8 mouse cellular contexts compared by ENCODE assay signal in the genomic region with DNA sequence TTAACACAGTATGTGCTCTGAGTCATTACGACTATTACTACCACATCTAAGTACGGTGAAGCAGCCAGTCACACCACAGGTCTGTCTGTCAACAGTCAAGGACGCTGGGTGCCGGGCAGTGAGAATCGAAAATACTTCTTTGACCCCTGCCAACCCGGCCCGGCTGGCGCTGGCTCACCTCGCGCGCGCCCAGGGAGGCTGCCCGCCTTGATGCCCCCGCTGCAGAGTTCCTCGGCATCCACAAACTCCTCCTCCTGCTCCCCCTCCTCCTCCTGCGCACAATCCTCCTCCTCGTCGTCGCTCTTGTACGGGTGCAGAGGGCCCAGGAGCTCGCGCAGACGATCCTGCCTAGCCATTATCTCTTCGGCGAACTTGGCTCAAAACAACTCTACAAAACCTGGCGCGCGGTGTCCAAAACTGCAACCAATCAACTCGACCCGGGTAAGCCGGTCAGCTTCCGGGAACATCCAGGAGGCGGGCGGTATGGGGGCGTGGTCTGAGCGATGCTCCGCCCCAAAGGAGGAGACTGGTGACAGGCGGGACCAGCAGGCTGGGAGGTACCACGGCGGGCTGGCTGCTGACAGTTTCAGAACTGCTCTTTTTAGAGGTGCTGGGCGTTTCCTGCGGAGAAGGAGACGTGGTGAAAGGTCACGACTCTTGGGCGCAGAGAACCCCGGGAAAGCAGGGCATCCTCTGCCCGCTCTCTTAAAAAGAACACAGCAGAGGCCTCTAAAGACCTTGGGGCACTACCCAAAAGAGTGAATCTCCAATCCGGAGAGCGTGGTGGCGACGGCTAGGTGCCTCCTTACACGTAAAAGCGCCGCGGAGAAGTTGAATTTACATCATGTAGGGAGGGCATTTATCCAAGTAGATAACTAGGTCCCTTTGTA. TPM values are rescaled to one million over a fixed set of nuclear protein-coding genes. Genes with fewer than 3 reads are reported as not detected.
A peak's percentile ranks its signal among the peaks of the same experiment; 100 is the strongest.
DNase-seq lines count a peak whose midpoint lies in the region; ATAC-seq and TF ChIP-seq lines count a peak whose summit lies in the region.

A gene (minus strand): TSS at position 481 of the 890 bp plus-strand sequence.

- peak within 1 kb of the TSS; percentile 71 to 83 (median 77) for H3K4me3 ChIP-seq in CH12.LX (replicated peaks in 1 of 3; ENCODE audit: low read depth in 2 of 3, low read length in 2 of 3, poor library complexity in 1 of 3)
- H3K4me3 ChIP-seq in forebrain, embryonic 11.5 days (ENCODE audit: low read depth, low read length): peak within 1 kb of the TSS; percentile 67
- H3K4me3 ChIP-seq in heart, embryonic 16.5 days (ENCODE audit: low read length): peak within 1 kb of the TSS; percentile 67
- peak within 1 kb of the TSS; percentile 85 for H3K4me3 ChIP-seq in liver, embryonic 15.5 days (replicated peaks)
- peak within 1 kb of the TSS; percentile 71 for H3K4me3 ChIP-seq in neural tube, embryonic 12.5 days

- H3K9me3 ChIP-seq in CH12.LX (replicated peaks; ENCODE audit: low read length): no peaks in the 10 kb centered on the region
- H3K9me3 ChIP-seq in forebrain, embryonic 11.5 days (ENCODE audit: control insufficient read depth, low read length): no peaks in the 10 kb centered on the region
- no peaks in the 10 kb centered on the region for H3K9me3 ChIP-seq in heart, embryonic 16.5 days (replicated peaks; ENCODE audit: control insufficient read depth, low read length)
- no peaks in the 10 kb centered on the region for H3K9me3 ChIP-seq in liver, embryonic 15.5 days (replicated peaks)
- H3K9me3 ChIP-seq in neural tube, embryonic 12.5 days: no peaks in the 10 kb centered on the region

- peak within 1 kb of the TSS; percentile 54 for H3K9ac ChIP-seq in CH12.LX (ENCODE audit: insufficient read depth, low read depth)
- peak within 1 kb of the TSS; percentile 66 for H3K9ac ChIP-seq in forebrain, embryonic 11.5 days (ENCODE audit: low read length)
- H3K9ac ChIP-seq in heart, embryonic 16.5 days (ENCODE audit: low read length): peak within 1 kb of the TSS; percentile 79
- H3K9ac ChIP-seq in liver, embryonic 15.5 days: peak within 1 kb of the TSS; percentile 84
- H3K9ac ChIP-seq in neural tube, embryonic 12.5 days: peak within 1 kb of the TSS; percentile 64

- no peak for TF ChIP-seq RAD21 in CH12.LX (IDR thresholded peaks at IDR 0.05; ENCODE audit: low read depth, low read length)

- TF ChIP-seq EP300 in CH12.LX (IDR thresholded peaks at IDR 0.05; ENCODE audit: low read length): no peak

- peak within 1 kb of the TSS; percentile 60 for H3K4me2 ChIP-seq in CH12.LX (ENCODE audit: insufficient read depth, low read depth, poor library complexity, severe bottlenecking)
- H3K4me2 ChIP-seq in forebrain, embryonic 11.5 days (ENCODE audit: low read depth, low read length, severe bottlenecking): peak within 1 kb of the TSS; percentile 72
- H3K4me2 ChIP-seq in heart, embryonic 16.5 days (ENCODE audit: low read depth, low read length): peak within 1 kb of the TSS; percentile 69
- H3K4me2 ChIP-seq in liver, embryonic 15.5 days: peak within 1 kb of the TSS; percentile 79
- peak within 1 kb of the TSS; percentile 83 for H3K4me2 ChIP-seq in neural tube, embryonic 12.5 days (replicated peaks)

- peak; percentile 97 for DNase-seq in CH12.LX (ENCODE audit: extremely low read depth)
- peak; percentile 95 for DNase-seq in c-Kit-positive CD71-positive TER-119-negative erythroid progenitor cells, embryonic 14.5 days (ENCODE audit: low read depth)
- peak; percentile 98 for DNase-seq in forebrain, embryonic 11.5 days (ENCODE audit: low spot score)
- DNase-seq in kidney, postnatal 36 days: peak; percentile 98 to 99
- DNase-seq in telencephalon, adult 2 months (ENCODE audit: low read depth, low spot score): peak; percentile 88

- H3K27ac ChIP-seq in CH12.LX (ENCODE audit: insufficient read depth, low read depth): peak within 1 kb of the TSS; percentile 61; the same call in 1 of the 2 replicates
- peak within 1 kb of the TSS; percentile 66 for H3K27ac ChIP-seq in forebrain, embryonic 11.5 days (ENCODE audit: low read depth, low read length)
- peak within 1 kb of the TSS; percentile 89 for H3K27ac ChIP-seq in heart, embryonic 16.5 days (ENCODE audit: low read length)
- peak within 1 kb of the TSS; percentile 98 for H3K27ac ChIP-seq in liver, embryonic 15.5 days (replicated peaks)
- H3K27ac ChIP-seq in neural tube, embryonic 12.5 days: no peak within 1 kb of the TSS; the same call in 1 of the 2 replicates

- H3K27me3 ChIP-seq in CH12.LX (replicated peaks): no peaks in the 10 kb centered on the region
- no peaks in the 10 kb centered on the region for H3K27me3 ChIP-seq in forebrain, embryonic 11.5 days (ENCODE audit: control insufficient read depth, insufficient read depth, low read length)
- no peaks in the 10 kb centered on the region for H3K27me3 ChIP-seq in heart, embryonic 16.5 days (ENCODE audit: control insufficient read depth, insufficient read depth, low read length)
- no peaks in the 10 kb centered on the region for H3K27me3 ChIP-seq in liver, embryonic 15.5 days
- no peaks in the 10 kb centered on the region for H3K27me3 ChIP-seq in neural tube, embryonic 12.5 days (replicated peaks)

- WGBS in forebrain, embryonic 11.5 days: under 1% methylated on average over 55 of the region's 55 CpGs
- whole genome bisulfite sequencing in heart, embryonic 16.5 days: under 1% methylated on average over 55 of the region's 55 CpGs
- under 1% methylated on average over 55 of the region's 55 CpGs for WGBS in liver, embryonic 15.5 days (ENCODE audit: insufficient replicate concordance)
- WGBS in neural tube, embryonic 12.5 days: 1% methylated on average over 55 of the region's 55 CpGs

- H3K4me1 ChIP-seq in CH12.LX (ENCODE audit: control insufficient read depth in 1 of 2, insufficient read depth in 2 of 2): peaks cover 0 to 7% of the 10 kb centered on the region in 2 experiments; a peak in 1 of 4 replicates
- no peaks in the 10 kb centered on the region for H3K4me1 ChIP-seq in forebrain, embryonic 11.5 days (replicated peaks; ENCODE audit: control insufficient read depth, insufficient read depth, low read length)
- peaks cover 4% of the 10 kb centered on the region; the same call in 1 of the 2 replicates for H3K4me1 ChIP-seq in heart, embryonic 16.5 days (ENCODE audit: control insufficient read depth, insufficient read depth, low read length)
- H3K4me1 ChIP-seq in liver, embryonic 15.5 days (replicated peaks): peaks cover 22% of the 10 kb centered on the region
- H3K4me1 ChIP-seq in neural tube, embryonic 12.5 days: 0 out of 2 replicates have a peak, but pooled peaks cover 4% of the 10 kb centered on the region

- H3K79me2 ChIP-seq in CH12.LX (replicated peaks; ENCODE audit: control insufficient read depth, extremely low read depth, insufficient read depth, poor library complexity, severe bottlenecking): no peaks in the 10 kb centered on the region

- in situ Hi-C loops in CH12.LX (cut with MboI; ENCODE audit: low pct_ligation_motif_present, low pct_unique_long_range_greater_than_20kb, low sequenced_read_pairs): loop anchor here (25.0 kb wide), 1 partner anchor 475 kb away; no protein-coding TSS in a partner anchor

- H3K36me3 ChIP-seq in CH12.LX (replicated peaks in 1 of 2; ENCODE audit: control insufficient read depth in 1 of 2, insufficient read depth in 1 of 2, low read length in 1 of 2): peaks cover 6 to 29% of the 10 kb centered on the region in 2 experiments
- H3K36me3 ChIP-seq in forebrain, embryonic 11.5 days (ENCODE audit: control insufficient read depth, insufficient read depth, low read length): no peaks in the 10 kb centered on the region
- H3K36me3 ChIP-seq in heart, embryonic 16.5 days (ENCODE audit: control insufficient read depth, insufficient read depth): no peaks in the 10 kb centered on the region; the same call in 1 of the 2 replicates
- peaks cover 30% of the 10 kb centered on the region for H3K36me3 ChIP-seq in liver, embryonic 15.5 days (replicated peaks)
- H3K36me3 ChIP-seq in neural tube, embryonic 12.5 days: no peaks in the 10 kb centered on the region

- TF ChIP-seq CTCF in CH12.LX (conservative IDR thresholded peaks at IDR 0.05 in 1 of 2, IDR thresholded peaks at IDR 0.05 in 1 of 2; ENCODE audit: low read depth in 2 of 2, low read length in 2 of 2): no peak

- dilution Hi-C loops in CH12.LX (cut with MboI; ENCODE audit: extremely low pct_ligation_motif_present, extremely low pct_unique_long_range_greater_than_20kb, low sequenced_read_pairs): no loop called here

- peak; percentile 91 for TF ChIP-seq POLR2A in CH12.LX (IDR thresholded peaks at IDR 0.05; ENCODE audit: low read depth, low read length)

- peak; percentile 99 for ATAC-seq in forebrain, embryonic 11.5 days (replicated peaks; ENCODE audit: low FRiP score)
- ATAC-seq in heart, embryonic 16.5 days (replicated peaks; ENCODE audit: extremely low read depth, insufficient read depth, low FRiP score): peak; percentile 100
- peak; percentile 98 for ATAC-seq in liver, embryonic 15.5 days (ENCODE audit: insufficient read depth)
- ATAC-seq in neural tube, embryonic 12.5 days (ENCODE audit: low FRiP score, low read depth): peak; percentile 100

TF ChIP-seq in CH12.LX, 34 proteins besides CTCF, POLR2A, EP300 and RAD21 (continues in another document):
- TF ChIP-seq UBTF (IDR thresholded peaks at IDR 0.05; ENCODE audit: low read depth, low read length): no peak
- peak; percentile 9; the same call in 1 of the 2 replicates for TF ChIP-seq BHLHE40 (IDR thresholded peaks at IDR 0.05; ENCODE audit: low read depth, low read length)
- TF ChIP-seq MAX (IDR thresholded peaks at IDR 0.05; ENCODE audit: low read length): no peak
- TF ChIP-seq POLR2AphosphoS2 (IDR thresholded peaks at IDR 0.05; ENCODE audit: low read depth, low read length): no peak; the same call in 1 of the 2 replicates
- no peak for TF ChIP-seq MYC (IDR thresholded peaks at IDR 0.05; ENCODE audit: low read depth, low read length)
- no peak for TF ChIP-seq ZKSCAN1 (IDR thresholded peaks at IDR 0.05; ENCODE audit: borderline replicate concordance, low read depth, low read length)
- TF ChIP-seq TCF12 (IDR thresholded peaks at IDR 0.05; ENCODE audit: low read depth, low read length): peak; percentile 89
- TF ChIP-seq NELFE (IDR thresholded peaks at IDR 0.05; ENCODE audit: low read depth, low read length): peak; percentile 74; the same call in 1 of the 2 replicates
- TF ChIP-seq TBP (conservative IDR thresholded peaks at IDR 0.05; ENCODE audit: low read depth, low read length): peak; percentile 89
- peak; percentile 23; the same call in 1 of the 2 replicates for TF ChIP-seq HCFC1 (IDR thresholded peaks at IDR 0.05; ENCODE audit: low read depth, low read length)
- TF ChIP-seq USF1 (IDR thresholded peaks at IDR 0.05; ENCODE audit: low read depth, low read length): no peak

RNA-seq across cellular contexts. Expression of the gene that starts here (rescaled TPM):
- total RNA-seq in CH12.LX (2012; rRNA removed) (15.6 and 16.0 TPM in 2 replicates), CH12.LX (2014; rRNA removed) (21.8 and 22.0 TPM in 2 replicates)
- 15.5 and 16.4 TPM in 2 replicates for polyA plus RNA-seq in CH12.LX (2012; ENCODE audit: insufficient read length, low read depth)
- polyA plus RNA-seq in forebrain, embryonic 11.5 days (2014; fragmentation: Nextera tagmentation; extraction: Ambion mirVana): 4.8 and 5.2 TPM in 2 replicates
- polyA plus RNA-seq in heart, embryonic 16.5 days (2015; fragmentation: Nextera tagmentation; extraction: Ambion mirVana): 7.2 and 9.1 TPM in 2 replicates
- polyA plus RNA-seq in liver, embryonic 15.5 days (2015; fragmentation: Nextera tagmentation; extraction: Ambion mirVana): 7.4 and 8.2 TPM in 2 replicates
- polyA plus RNA-seq in neural tube, embryonic 12.5 days (2016; fragmentation: Nextera tagmentation; extraction: Ambion mirVana): 3.9 and 4.2 TPM in 2 replicates
